Mouse (Mus musculus) heart, adult 2 months (tissue): ENCODE measurements around the gene Slc39a11. TPM values are rescaled to one million over a fixed set of nuclear protein-coding genes. Genes with fewer than 3 reads are reported as not detected.

Source experiments
- DNase-seq, 2 experiments: peaks; one replicate each; pipeline ENCODE4 v3.0.0; 2021
- H3K27ac ChIP-seq: fragments of 200-600 bp; 2 replicates; pipeline ENCODE4 v1.8.1; 2022
- H3K27me3 ChIP-seq: fragments of 200-500 bp; 2 replicates; pipeline ENCODE4 v1.6.1; 2012; ENCODE audit warnings: mild to moderate bottlenecking, low read length, inconsistent platforms, mixed read lengths; ENCODE audit not compliant: control insufficient read depth, insufficient read depth
- H3K36me3 ChIP-seq: fragments of 200-500 bp; 2 replicates; pipeline ENCODE4 v1.6.1; 2012; ENCODE audit warnings: low read length, inconsistent platforms; ENCODE audit not compliant: control insufficient read depth, insufficient read depth
- H3K4me1 ChIP-seq: fragments of 200-500 bp; 2 replicates; pipeline ENCODE4 v1.6.1; 2011; ENCODE audit warnings: low read length; ENCODE audit not compliant: control insufficient read depth, insufficient read depth
- H3K4me3 ChIP-seq: fragments of 200-600 bp; 2 replicates; pipeline ENCODE4 v1.8.1; 2022
- H3K79me2 ChIP-seq: fragments of 200-500 bp; replicated peaks from 2 replicates; pipeline ENCODE4 v1.6.1; 2012; ENCODE audit warnings: mild to moderate bottlenecking, inconsistent platforms, low read length, moderate library complexity, mixed read lengths; ENCODE audit not compliant: control insufficient read depth, insufficient read depth
- H3K9ac ChIP-seq: fragments of 200-500 bp; 2 replicates; pipeline ENCODE4 v1.6.1; 2012; ENCODE audit warnings: low read depth, mild to moderate bottlenecking, control low read depth, inconsistent platforms, low read length, mixed read lengths
- CTCF ChIP-seq: fragments of 200-600 bp; IDR thresholded peaks from 2 replicates; pipeline ENCODE4 v1.8.1; 2022; ENCODE audit warnings: antibody characterized with exemption, mild to moderate bottlenecking, moderate library complexity
- EP300 ChIP-seq: fragments of 200-500 bp; IDR thresholded peaks from 2 replicates; pipeline ENCODE4 v1.6.1; 2011; ENCODE audit warnings: low read depth, low read length, control low read depth; ENCODE audit not compliant: insufficient read depth
- POLR2A ChIP-seq: fragments of 200-500 bp; IDR thresholded peaks from 2 replicates; pipeline ENCODE4 v1.6.1; 2011; ENCODE audit warnings: mild to moderate bottlenecking, low read depth, low read length, control low read depth; ENCODE audit not compliant: insufficient read depth
- WGBS: fragments of 180-500 bp; shearing (Covaris S2); methylation state at CpG from one replicate; pipeline ENCODE4 v1.1.7; 2018; 5-methylcytosine and 5-hydroxymethylcytosine counted together
- intact Hi-C: fragments of 180-260 bp; cut with DNase I; formaldehyde crosslinking; loops from one replicate; pipeline ENCODE4 v1.15.1; 2025
- polyA plus RNA-seq: library from polyadenylated mRNA; depleted of rRNA; stranded (reverse); fragments of >200 nt; gene quantifications from 2 replicates; pipeline ENCODE4 v1.2.3, GENCODE M21; 2012
- total RNA-seq, 2 experiments: library from RNA; stranded (reverse); gene quantifications; 2 replicates each; pipeline ENCODE4 v1.2.3; 2021

Slc39a11 gene
- total and polyA plus RNA-seq, 3 experiments = 2.6 to 5.6 (median 2.7) TPM

DNA sequence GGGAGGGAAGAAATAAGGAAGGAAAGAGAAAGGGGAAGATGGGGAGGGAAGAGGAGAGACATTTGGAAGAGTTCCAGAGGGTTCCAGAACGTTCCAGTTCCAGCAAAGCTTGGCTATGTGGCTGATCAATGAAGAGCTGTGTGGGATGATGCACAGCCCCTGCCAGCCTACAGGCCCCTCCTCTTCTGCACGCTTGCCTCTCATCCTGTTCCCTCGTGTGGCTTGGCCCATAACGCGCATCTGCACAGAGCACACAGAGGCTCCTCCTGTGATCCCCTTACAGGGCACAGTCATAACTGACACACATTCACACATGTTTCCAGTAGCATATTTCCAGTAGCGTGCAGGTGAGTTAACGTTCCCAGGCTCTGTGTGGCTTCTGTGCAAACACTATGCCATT lies 139.6 kb downstream of the Slc39a11 start:
- TF ChIP-seq EP300 (no peak), POLR2A (no peak), CTCF (no peak)
- intact Hi-C loops = no loop called here
- H3K9ac ChIP-seq = no peak overlapping the region
- H3K4me3 ChIP-seq = no peak overlapping the region
- no peaks in the 10 kb centered on the region for H3K36me3 ChIP-seq
- H3K27me3 ChIP-seq = no peaks in the 10 kb centered on the region
- H3K4me1 ChIP-seq = no peaks in the 10 kb centered on the region
- DNase-seq = no peak
- H3K79me2 ChIP-seq = no peaks in the 10 kb centered on the region
- WGBS = 73% methylated on average over 7 of the region's 7 CpGs
- no peak overlapping the region for H3K27ac ChIP-seq

DNA sequence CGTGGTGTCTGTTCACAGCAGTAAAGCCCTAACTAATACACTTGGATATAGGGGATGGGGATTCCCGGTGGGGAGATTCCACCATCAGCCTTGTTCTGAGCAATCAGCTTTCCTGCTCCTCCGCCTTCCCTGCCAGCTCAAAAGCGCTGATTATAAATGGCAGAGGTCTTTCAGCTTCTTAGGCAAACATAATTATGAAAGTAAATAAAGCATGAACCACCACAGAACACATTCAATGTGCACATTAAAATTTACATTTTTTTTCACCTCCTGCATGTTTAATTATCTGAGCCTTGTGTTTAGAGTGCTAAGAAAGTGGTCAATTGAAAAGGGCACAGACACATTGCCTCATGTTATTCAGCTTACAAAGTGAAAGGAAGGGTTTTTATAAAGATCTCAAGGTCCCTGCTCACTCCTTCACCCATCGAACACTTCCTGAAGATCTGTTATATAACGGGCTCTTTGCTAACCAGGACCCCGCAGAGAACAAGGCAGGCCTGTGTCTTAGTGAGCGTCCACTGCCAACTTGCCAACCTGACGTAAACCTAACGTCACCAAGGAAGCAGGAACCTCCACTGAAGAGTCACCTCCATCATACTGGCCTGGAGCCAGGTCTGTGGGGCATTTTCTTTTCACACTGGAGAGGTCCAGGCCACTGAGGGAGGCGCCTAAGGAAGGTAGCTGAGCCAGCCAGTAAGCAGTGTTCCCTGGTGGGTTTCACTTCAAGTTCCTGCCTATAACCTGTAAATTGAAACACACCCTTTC lies 142.0 kb downstream of the Slc39a11 start:
- WGBS = 77% methylated on average over 11 of the region's 11 CpGs

DNA sequence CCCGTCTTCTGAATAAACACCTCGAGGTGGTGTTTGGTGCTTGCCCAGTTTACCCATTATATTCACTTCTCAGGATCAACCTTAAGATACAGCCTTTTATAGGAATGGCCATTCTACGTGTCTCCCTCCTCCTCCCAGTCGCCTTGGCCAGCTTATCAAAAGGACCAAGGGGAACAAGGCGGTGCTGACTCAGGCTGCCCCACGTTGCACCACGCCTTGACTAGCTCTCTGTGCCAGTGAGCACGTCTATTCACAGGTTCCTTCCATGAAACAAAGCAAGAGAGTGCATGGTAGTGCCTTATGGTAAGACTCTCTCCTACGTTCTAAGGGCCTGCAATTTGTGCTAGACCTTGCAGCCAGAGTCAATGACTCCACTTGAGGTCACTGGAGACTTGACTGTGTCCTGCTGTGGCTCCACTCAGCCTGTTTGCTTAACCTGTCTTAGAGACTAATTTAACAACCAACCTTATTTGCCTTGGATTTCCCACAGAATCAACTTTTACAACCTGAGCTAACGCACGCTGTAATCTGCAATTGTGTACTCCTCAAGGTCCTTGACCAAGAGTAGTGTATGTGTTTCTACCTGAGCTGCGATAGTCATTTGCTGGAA lies 144.2 kb downstream of the Slc39a11 start:
- Histone ChIP-seq H3K9ac (no peak overlapping the region), H3K27ac (no peak overlapping the region), H3K27me3 (no peaks in the 10 kb centered on the region), H3K4me1 (no peaks in the 10 kb centered on the region), H3K4me3 (no peak overlapping the region), H3K79me2 (no peaks in the 10 kb centered on the region), H3K36me3 (no peaks in the 10 kb centered on the region)
- TF ChIP-seq EP300 = no peak
- TF ChIP-seq POLR2A = no peak
- no peak for TF ChIP-seq CTCF
- no peak for DNase-seq
- intact Hi-C loops = no loop called here
- 87% methylated on average over 12 of the region's 12 CpGs for WGBS

More for the DNA sequence above, 142.0 kb downstream of the Slc39a11 start:
- no peak for DNase-seq
- H3K9ac ChIP-seq = no peak overlapping the region
- no peaks in the 10 kb centered on the region for H3K4me1 ChIP-seq
- intact Hi-C loops = no loop called here
- H3K27ac ChIP-seq = no peak overlapping the region
- H3K79me2 ChIP-seq = no peaks in the 10 kb centered on the region
- H3K27me3 ChIP-seq = no peaks in the 10 kb centered on the region
- H3K36me3 ChIP-seq = no peaks in the 10 kb centered on the region
- TF ChIP-seq POLR2A = no peak
- no peak overlapping the region for H3K4me3 ChIP-seq

DNA sequence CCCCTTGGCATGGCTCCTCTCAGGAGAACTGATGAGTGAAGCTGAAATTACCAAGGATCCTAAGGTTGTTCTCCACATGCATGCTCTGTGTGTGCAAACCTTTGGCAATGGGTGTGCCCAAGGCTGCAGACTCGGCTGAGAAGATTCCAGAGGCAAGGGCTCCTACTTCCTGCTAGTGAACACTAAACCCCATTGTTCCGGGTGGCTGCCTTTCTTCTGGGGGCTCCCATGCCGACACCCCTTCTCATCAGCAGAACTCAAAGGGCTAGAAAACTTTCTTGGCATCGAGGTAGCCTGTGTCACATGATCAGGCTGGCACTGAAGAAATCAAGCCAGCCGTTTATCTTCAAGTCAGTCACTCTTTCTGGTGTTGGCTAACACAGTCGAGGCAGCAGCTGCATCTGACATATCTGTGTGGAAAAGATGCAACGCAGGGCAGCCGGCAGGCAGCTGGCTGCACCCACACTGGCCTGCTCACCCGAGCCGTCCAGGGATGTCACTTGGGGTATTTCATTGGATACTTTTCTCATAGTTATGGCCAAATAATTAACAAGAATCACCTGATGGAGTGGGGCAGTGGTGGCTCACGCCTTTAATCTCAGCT lies 145.3 kb downstream of the Slc39a11 start:
- intact Hi-C loops = no loop called here

DNA sequence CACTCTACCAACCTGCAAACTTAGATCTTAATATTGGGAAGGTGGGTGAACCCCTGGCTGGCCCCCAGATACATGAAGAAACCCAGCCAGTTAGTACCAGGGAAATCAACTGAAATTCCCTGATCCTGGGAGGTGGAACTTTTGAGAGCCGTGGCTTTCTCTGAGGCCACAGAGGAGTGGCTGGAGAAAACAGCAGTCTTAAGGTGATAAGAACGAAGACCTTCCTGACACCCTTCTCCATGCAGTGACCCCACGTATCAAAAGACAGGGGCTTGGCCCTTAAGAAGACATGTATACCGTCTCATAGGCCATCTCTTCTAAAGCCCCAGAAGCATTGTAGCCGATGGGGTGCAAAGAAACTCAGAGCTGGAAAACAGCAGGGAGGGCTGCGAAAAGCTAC lies 146.9 kb downstream of the Slc39a11 start:
- intact Hi-C loops = no loop called here
- Histone ChIP-seq H3K79me2 (no peaks in the 10 kb centered on the region), H3K4me3 (no peak overlapping the region), H3K9ac (no peak overlapping the region), H3K27ac (no peak overlapping the region), H3K4me1 (no peaks in the 10 kb centered on the region), H3K36me3 (no peaks in the 10 kb centered on the region), H3K27me3 (no peaks in the 10 kb centered on the region)
- WGBS = 79% methylated on average over 6 of the region's 6 CpGs
- DNase-seq = no peak
- no peak for TF ChIP-seq CTCF
- no peak for TF ChIP-seq POLR2A
- no peak for TF ChIP-seq EP300

More for the DNA sequence above, 145.3 kb downstream of the Slc39a11 start:
- no peak overlapping the region for H3K27ac ChIP-seq
- no peak overlapping the region for H3K9ac ChIP-seq
- WGBS = 49% methylated on average over 11 of the region's 11 CpGs
- no peak for DNase-seq
- no peaks in the 10 kb centered on the region for H3K36me3 ChIP-seq
- H3K4me1 ChIP-seq = no peaks in the 10 kb centered on the region
- H3K4me3 ChIP-seq = no peak overlapping the region
- H3K79me2 ChIP-seq = no peaks in the 10 kb centered on the region
- H3K27me3 ChIP-seq = no peaks in the 10 kb centered on the region
- TF ChIP-seq POLR2A (no peak), EP300 (no peak), CTCF (no peak)
